8 mouse cellular contexts compared by ENCODE assay signal in the genomic region with DNA sequence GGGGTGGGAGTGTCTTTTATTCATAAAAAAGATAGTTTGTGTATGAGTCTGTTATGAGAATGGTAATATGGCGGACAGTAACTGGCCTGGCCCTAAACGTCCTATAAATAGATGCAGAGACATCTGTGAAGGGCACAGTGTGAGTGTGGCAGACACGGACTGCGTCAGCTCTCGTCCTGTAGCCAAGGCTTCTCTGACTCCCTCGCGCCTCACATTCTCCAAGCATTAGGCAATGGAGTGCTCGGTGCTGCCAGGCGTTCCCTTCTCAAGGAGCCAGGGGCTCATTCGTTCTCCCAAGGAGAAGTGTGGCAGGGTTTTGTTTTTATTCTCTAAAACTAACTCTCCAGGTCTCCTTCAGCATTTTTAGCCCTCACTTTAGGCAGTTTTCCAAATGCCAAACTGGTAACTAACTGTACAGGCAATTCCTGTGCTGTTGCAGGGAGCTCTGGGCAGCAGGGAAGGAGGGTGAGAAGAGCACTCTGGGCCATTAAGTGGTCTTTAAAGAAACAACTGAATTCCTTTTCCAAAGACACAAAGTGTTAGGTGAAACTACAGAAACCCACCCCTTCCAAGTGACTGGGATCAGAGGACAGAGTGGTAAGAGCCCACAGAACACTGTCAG. TPM values are rescaled to one million over a fixed set of nuclear protein-coding genes. Genes with fewer than 3 reads are reported as not detected.
DNase-seq lines count a peak whose midpoint lies in the region; ATAC-seq and TF ChIP-seq lines count a peak whose summit lies in the region.

No protein-coding gene starts in this region.

- no peak overlapping the region for H3K9ac ChIP-seq in kidney, embryonic 14.5 days (ENCODE audit: low read depth, low read length)
- peak overlapping the region; percentile 66 for H3K9ac ChIP-seq in heart, embryonic 11.5 days (ENCODE audit: low read depth, low read length)
- H3K9ac ChIP-seq in liver, postnatal 0 days (replicated peaks) = no peak overlapping the region
- no peak overlapping the region for H3K9ac ChIP-seq in midbrain, embryonic 16.5 days (ENCODE audit: low read depth, low read length)

- TF ChIP-seq CTCF in liver, postnatal 0 days (IDR thresholded peaks at IDR 0.05; ENCODE audit: low read depth) = no peak

- DNase-seq in kidney, adult 18-20 months = peak; percentile 34
- DNase-seq in cerebellum, postnatal 14 days = peak; percentile 77 to 80
- peak; percentile 87 to 90 for DNase-seq in lung, adult 18-20 months
- DNase-seq in liver, postnatal 0 days = no peak

- H3K4me1 ChIP-seq in kidney, embryonic 14.5 days (ENCODE audit: control insufficient read depth, insufficient read depth, low read length) = peaks cover 3% of the 10 kb centered on the region; the same call in 1 of the 2 replicates
- H3K4me1 ChIP-seq in heart, embryonic 11.5 days (ENCODE audit: control insufficient read depth, insufficient read depth, low read length) = peaks cover 38% of the 10 kb centered on the region
- H3K4me1 ChIP-seq in liver, postnatal 0 days (ENCODE audit: insufficient read depth) = peaks cover 22% of the 10 kb centered on the region
- H3K4me1 ChIP-seq in midbrain, embryonic 16.5 days (ENCODE audit: control insufficient read depth, insufficient read depth, low read length) = peaks cover 2% of the 10 kb centered on the region; the same call in 1 of the 2 replicates

- H3K27ac ChIP-seq in kidney, embryonic 14.5 days (ENCODE audit: low read depth, low read length) = no peak overlapping the region
- H3K27ac ChIP-seq in heart, embryonic 11.5 days (ENCODE audit: low read depth, low read length) = peak overlapping the region; percentile 90
- no peak overlapping the region for H3K27ac ChIP-seq in liver, postnatal 0 days (ENCODE audit: low read depth)
- H3K27ac ChIP-seq in midbrain, embryonic 16.5 days (ENCODE audit: low read length) = no peak overlapping the region

- TF ChIP-seq EP300 in liver, postnatal 0 days (IDR thresholded peaks at IDR 0.05; ENCODE audit: low read depth) = no peak

- no peak overlapping the region for H3K4me3 ChIP-seq in kidney, embryonic 14.5 days (ENCODE audit: low read length)
- H3K4me3 ChIP-seq in heart, embryonic 11.5 days (ENCODE audit: low read depth, low read length) = no peak overlapping the region
- H3K4me3 ChIP-seq in liver, postnatal 0 days (ENCODE audit: low read depth, low read length) = no peak overlapping the region
- H3K4me3 ChIP-seq in midbrain, embryonic 16.5 days (ENCODE audit: low read depth, low read length) = no peak overlapping the region

- 52% methylated on average over 10 of the region's 10 CpGs for whole genome bisulfite sequencing in kidney, embryonic 14.5 days
- 46% methylated on average over 10 of the region's 10 CpGs for WGBS in heart, embryonic 11.5 days (ENCODE audit: insufficient replicate concordance)
- 71% methylated on average over 10 of the region's 10 CpGs for WGBS in liver, postnatal 0 days (ENCODE audit: insufficient replicate concordance)
- 69% methylated on average over 10 of the region's 10 CpGs for WGBS in midbrain, embryonic 16.5 days

- H3K36me3 ChIP-seq in kidney, embryonic 14.5 days (ENCODE audit: control insufficient read depth, insufficient read depth, low read length) = no peaks in the 10 kb centered on the region
- no peaks in the 10 kb centered on the region for H3K36me3 ChIP-seq in heart, embryonic 11.5 days (ENCODE audit: control insufficient read depth, insufficient read depth, low read length)
- no peaks in the 10 kb centered on the region for H3K36me3 ChIP-seq in liver, postnatal 0 days (replicated peaks; ENCODE audit: insufficient read depth, low read length)
- H3K36me3 ChIP-seq in midbrain, embryonic 16.5 days (ENCODE audit: control insufficient read depth, insufficient read depth, low read length) = no peaks in the 10 kb centered on the region

- no peaks in the 10 kb centered on the region for H3K27me3 ChIP-seq in kidney, embryonic 14.5 days (ENCODE audit: control insufficient read depth, insufficient read depth, low read length)
- H3K27me3 ChIP-seq in heart, embryonic 11.5 days (ENCODE audit: control insufficient read depth, insufficient read depth, low read length) = no peaks in the 10 kb centered on the region
- no peaks in the 10 kb centered on the region for H3K27me3 ChIP-seq in liver, postnatal 0 days (ENCODE audit: insufficient read depth, low read length)
- no peaks in the 10 kb centered on the region for H3K27me3 ChIP-seq in midbrain, embryonic 16.5 days (ENCODE audit: control insufficient read depth, insufficient read depth, low read depth, low read length)

- H3K9me3 ChIP-seq in kidney, embryonic 14.5 days (ENCODE audit: control insufficient read depth, low read length) = no peaks in the 10 kb centered on the region
- no peaks in the 10 kb centered on the region for H3K9me3 ChIP-seq in heart, embryonic 11.5 days (replicated peaks; ENCODE audit: control insufficient read depth, low read length)
- no peaks in the 10 kb centered on the region for H3K9me3 ChIP-seq in liver, postnatal 0 days (ENCODE audit: low read length)
- no peaks in the 10 kb centered on the region for H3K9me3 ChIP-seq in midbrain, embryonic 16.5 days (replicated peaks; ENCODE audit: control insufficient read depth, low read length, poor library complexity, severe bottlenecking)

- no peak overlapping the region for H3K4me2 ChIP-seq in kidney, embryonic 14.5 days (replicated peaks; ENCODE audit: low read depth, low read length)
- peak overlapping the region; percentile 29; the same call in 1 of the 2 replicates for H3K4me2 ChIP-seq in heart, embryonic 11.5 days
- no peak overlapping the region for H3K4me2 ChIP-seq in liver, postnatal 0 days (ENCODE audit: low read depth, low read length)
- no peak overlapping the region for H3K4me2 ChIP-seq in midbrain, embryonic 16.5 days (ENCODE audit: low read length)

- ATAC-seq in kidney, embryonic 14.5 days (ENCODE audit: low FRiP score, low TSS enrichment) = no peak; the same call in 1 of the 2 replicates
- peak; percentile 71 for ATAC-seq in heart, embryonic 11.5 days (replicated peaks; ENCODE audit: insufficient number of reproducible peaks, low FRiP score, low TSS enrichment)
- no peak for ATAC-seq in megakaryocyte-erythroid progenitor cell, adult 5-6 weeks (replicated peaks; ENCODE audit: low FRiP score, low TSS enrichment, poor library complexity, severe bottlenecking)
- no peak for ATAC-seq in liver, postnatal 0 days
- ATAC-seq in midbrain, embryonic 16.5 days = no peak; the same call in 1 of the 2 replicates

RNA-seq across cellular contexts. Expression of a gene that starts 22.2 kb away (rescaled TPM):
- polyA plus RNA-seq in kidney, embryonic 14.5 days (2014; fragmentation: Nextera tagmentation; extraction: Ambion mirVana) = 11.5 TPM in 2 replicates
- 10.0 and 12.5 TPM in 2 replicates for polyA plus RNA-seq in heart, embryonic 11.5 days (2014; fragmentation: Nextera tagmentation; extraction: Ambion mirVana)
- total RNA-seq in megakaryocyte-erythroid progenitor cell, adult 5-6 weeks (2014; fragmentation: Nextera tagmentation) = 2.8 TPM in 1 of 2 replicates, not detected in the other
- 1.0 and 5.1 TPM in 2 replicates for total RNA-seq in megakaryocyte-erythroid progenitor cell, adult 5-6 weeks (2017)
- 4.6 and 4.9 TPM in 2 replicates for polyA plus RNA-seq in liver, postnatal 0 days (2015; fragmentation: Nextera tagmentation; extraction: Ambion mirVana)
- polyA plus RNA-seq in midbrain, embryonic 16.5 days (2015; fragmentation: Nextera tagmentation; extraction: Ambion mirVana) = 5.0 and 6.0 TPM in 2 replicates
